Mouse (Mus musculus) megakaryocyte-erythroid progenitor cell, adult 5-6 weeks (primary cell): Measurements from ENCODE around the gene Hoxc11. TPM values are rescaled to one million over a fixed set of nuclear protein-coding genes. Genes with fewer than 3 reads are reported as not detected.
A peak's percentile ranks its signal among the peaks of the same experiment; 100 is the strongest.

ENCODE experiments used
- ATAC-seq: replicated peaks from 2 replicates; pipeline ENCODE4 v1.8.0; 2016; ENCODE audit warnings: mild to moderate bottlenecking, inconsistent platforms; ENCODE audit not compliant: severe bottlenecking, poor library complexity, low FRiP score, low TSS enrichment
- total RNA-seq, 2 experiments: library from RNA; stranded (forward) in 1 of 2; stranded (reverse) in 1 of 2; fragments of 200-1000, 215-1000 nt in 1 of 2; fragments of >200 nt in 1 of 2; fragmentation: Nextera tagmentation in 1 of 2; gene quantifications; 2 replicates each; pipeline ENCODE4 v1.2.3; 2014 to 2017

Gene Hoxc11
- total RNA-seq, 2 experiments from 2014 or later, result not detected

DNA sequence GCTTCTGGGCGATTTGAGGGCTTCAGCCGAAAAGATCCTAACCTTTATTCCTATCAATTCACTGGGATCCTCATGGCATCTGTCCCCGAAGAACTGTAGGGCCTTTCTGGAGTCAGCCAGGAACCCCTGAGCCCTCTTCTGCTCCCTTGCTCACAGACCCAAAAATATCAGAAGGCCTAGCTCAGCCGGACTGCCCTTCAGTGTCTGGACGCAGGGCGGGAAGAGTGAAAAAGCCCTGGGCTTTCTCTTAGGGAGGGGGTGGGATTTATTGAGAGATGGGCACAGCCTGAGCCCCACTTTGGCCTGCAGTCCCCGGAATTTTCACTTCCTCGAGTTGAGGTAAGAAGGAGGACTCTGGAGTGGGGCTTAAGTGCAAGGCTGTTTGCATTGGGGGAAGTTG, 9.0 kb downstream of the Hoxc11 start:
- ATAC-seq, result no peak

DNA sequence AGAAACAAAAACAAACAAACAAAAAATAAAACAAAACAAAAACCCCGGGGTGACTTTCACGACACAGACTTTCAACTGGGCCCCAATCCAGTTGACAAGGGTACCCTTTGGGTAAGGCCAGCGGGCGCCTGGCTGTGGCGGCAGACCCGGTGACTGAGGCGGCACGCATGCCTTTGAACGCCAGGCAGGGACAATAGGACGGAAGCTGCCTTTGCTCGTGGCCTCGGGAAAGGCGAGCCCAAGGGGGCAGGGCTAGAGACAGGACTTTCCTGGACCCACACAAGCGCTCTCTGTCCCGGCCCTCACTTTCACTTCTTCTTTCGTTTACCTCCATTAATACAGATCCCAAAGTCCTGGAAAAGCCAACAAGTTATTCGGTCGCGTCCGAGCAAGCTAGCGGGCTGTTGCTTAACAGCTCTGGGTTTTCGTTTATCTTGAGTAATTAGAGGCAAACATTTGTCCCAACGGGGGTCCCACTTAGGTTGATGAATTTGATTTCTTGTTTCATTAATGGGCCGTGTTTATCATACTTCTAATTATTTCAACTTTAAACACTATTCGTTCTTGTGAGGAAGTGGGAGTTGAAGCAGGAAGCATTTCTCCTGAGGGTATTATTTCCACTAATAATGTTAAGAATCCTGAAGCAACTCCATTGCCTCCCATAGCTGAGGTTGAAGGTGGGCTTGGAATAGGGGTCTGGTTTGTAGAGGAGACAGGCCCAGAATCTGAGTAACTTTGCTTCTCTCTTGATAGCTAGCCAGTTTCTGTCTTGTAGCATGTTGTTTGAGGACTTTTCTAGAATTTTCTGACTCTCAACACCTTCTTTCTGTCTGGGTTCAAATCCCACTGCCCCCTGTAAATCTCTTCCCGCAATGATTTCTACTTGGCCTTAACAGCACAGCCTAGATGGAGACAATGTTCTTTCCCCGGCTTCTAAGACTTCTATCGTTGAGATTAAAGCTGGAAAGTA, 9.7 kb downstream of the Hoxc11 start:
- ATAC-seq, result no peak

DNA sequence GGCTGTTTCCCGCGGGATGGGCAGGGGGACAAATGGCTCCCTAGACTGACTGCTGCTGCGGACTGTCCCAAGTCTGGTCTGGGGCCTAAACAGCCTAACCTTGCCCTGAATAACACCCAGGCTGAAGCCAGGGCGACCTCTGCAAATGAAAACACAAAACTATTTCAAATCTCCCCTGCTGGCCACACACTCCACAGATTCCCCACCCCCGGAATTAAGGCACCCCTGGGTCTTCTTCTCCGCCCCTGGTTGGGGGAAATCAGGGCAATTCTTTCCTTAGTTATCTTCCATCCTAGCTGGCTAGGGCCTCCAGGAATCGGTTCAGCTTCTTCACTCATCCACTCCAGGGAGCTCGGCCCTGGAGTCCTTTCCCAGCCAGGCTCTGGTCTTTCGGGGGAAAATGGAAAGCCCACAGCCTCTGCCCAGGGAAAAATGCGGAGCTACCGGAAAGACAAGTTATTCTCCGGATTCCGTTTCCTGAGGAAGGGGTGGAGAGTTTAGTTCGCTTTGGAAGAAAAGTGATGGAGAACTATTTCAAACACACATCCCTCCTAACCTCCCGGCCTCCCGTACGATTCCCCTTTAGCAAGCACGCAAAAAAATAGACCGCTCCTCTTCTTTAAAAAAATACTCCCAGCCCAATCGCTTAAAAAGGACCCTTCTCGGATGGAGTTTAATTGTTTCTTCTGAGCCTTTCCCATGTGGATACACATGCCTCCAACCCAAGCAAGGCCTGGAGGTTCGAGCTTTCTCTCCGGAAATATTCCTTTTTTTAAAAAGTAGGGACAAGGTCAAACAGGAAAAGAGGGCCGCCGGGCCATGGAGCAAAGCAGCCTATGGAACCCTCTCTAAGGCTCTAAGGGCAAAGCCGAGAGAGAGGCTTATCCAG, 11.0 kb downstream of the Hoxc11 start:
- no peak for ATAC-seq

DNA sequence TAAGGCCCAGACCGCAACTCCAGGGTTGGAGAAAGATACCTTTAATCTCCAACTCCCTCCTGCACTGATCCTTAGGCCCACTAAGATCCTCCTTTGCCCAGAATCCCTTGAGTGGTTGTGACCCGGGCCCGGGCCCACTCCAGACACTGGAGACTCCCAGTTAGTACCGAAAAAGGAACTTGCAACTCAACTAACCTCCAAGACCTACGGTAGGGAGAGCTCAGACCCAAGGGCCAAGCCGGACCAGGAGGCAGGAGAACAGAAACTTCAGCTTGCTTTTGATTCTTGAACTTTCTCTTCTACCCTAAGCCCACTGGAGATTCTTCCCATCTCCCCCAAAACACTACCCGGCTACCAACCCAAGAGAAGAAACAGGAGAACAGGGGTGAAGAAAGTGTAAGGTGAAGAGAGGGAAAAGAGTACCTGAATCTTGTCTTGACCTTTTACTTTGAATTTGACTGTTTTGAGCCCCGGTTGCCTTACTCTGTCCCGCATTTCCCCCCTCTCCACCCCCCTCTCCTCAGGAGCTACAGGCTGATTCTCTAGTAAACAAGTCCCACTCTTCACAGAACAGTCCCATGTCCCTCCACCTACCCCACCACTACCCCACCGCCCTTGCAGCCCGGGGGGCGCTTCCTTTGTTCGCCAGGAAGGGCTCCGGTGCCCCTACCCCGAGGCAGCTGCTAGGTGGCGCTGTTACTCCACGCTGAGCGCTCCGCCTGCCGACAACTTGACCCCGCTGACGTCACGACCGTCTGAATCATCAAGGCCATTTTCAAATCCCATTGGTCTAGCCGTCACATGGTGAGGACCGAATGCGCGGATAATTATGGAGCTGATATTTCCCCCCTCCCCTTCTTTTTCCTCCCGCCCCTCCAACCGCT, 11.9 kb downstream of the Hoxc11 start:
- 0 out of 2 replicates have a peak, but pooled peaks have one; percentile 48 for ATAC-seq

DNA sequence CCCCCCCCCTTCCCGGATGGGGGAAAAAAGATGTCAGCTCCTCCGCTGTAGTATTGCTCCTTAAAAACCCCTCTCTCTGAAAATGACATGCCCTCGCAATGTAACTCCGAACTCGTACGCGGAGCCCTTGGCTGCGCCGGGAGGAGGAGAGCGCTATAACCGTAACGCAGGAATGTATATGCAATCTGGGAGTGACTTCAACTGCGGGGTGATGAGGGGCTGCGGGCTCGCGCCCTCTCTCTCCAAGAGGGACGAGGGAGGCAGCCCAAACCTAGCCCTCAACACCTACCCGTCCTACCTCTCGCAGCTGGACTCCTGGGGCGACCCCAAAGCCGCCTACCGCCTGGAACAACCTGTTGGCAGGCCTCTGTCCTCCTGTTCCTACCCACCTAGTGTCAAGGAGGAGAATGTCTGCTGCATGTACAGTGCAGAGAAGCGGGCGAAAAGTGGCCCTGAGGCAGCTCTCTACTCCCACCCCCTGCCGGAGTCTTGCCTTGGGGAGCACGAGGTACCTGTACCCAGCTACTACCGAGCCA, 12.6 kb downstream of the Hoxc11 start, which contains the start of gene Hoxc10:
Gene Hoxc10 (plus strand): TSS at position 21 of the 536 bp plus-strand sequence.
- peak; percentile 25; the same call in 1 of the 2 replicates for ATAC-seq

DNA sequence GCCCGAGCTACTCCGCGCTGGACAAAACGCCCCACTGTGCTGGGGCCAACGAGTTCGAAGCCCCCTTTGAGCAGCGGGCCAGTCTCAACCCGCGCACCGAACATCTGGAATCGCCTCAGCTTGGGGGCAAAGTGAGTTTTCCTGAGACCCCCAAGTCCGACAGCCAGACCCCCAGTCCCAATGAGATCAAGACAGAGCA, 13.0 kb downstream of the Hoxc11 start, which contains the start of gene Hoxc5:
Gene Hoxc5 (plus strand): TSS at position 132 of the 199 bp plus-strand sequence.
- 0 out of 2 replicates have a peak, but pooled peaks have one; percentile 5 for ATAC-seq

DNA sequence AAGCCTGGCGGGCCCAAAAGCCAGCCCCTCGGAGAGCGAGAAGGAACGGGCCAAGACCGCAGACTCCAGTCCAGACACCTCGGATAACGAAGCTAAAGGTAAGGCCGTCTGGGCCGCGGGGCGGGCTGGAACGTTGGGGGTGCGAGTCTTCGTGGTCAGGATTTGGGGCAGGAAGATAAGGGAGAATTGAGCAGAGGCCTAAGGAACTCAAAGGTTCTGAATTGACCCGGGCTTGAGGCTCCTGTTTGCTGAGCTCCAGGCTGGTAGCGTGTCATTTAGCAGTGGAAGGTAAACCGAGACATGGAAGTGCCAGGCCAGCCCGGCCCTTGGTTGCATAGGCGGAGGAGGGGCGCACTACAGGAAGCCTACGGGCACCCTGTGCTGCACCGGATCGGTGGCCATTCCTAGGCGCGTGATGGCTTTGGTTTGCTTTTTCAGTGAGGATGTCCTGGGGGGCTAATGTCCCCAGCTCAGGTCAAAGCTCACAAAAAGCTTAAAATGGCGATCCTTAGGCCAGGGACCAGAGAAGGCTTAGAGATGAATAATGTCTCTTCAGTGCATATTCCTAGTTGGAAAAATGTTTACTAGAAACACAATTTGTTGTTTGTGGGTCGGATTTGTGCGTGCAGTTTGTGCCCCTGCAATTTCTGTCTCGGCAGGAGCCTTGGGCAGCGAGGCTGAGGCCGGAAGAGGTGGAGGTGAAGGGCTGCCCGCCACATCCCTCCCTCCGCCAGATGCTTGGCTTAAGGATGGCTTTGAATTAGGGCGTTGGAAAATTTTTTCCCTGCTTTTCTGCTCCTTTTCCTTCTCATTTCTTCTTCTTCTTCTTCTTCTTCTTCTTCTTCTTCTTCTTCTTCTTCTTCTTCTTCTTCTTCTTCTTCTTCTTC, 13.5 kb downstream of the Hoxc11 start:
- ATAC-seq, result no peak

DNA sequence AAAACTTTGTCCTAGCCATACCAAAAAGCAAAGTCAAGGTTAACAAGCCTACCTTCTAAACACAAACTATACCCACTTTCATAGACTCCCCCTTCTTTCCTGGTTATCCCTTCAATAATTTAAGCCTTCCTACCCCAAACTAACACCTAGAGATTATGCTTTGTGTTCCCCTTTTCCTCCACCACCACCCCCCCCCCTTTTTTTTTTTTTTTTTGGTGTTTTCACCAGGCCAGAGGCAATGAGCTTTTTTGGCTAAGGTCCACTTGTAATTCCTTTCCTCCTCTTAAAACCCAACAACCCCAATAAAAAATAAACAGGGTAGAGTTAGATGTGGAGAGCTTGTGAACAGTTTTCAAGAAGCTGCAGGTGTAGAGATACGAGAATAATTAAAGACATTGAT, 15.1 kb downstream of the Hoxc11 start:
- no peak for ATAC-seq

DNA sequence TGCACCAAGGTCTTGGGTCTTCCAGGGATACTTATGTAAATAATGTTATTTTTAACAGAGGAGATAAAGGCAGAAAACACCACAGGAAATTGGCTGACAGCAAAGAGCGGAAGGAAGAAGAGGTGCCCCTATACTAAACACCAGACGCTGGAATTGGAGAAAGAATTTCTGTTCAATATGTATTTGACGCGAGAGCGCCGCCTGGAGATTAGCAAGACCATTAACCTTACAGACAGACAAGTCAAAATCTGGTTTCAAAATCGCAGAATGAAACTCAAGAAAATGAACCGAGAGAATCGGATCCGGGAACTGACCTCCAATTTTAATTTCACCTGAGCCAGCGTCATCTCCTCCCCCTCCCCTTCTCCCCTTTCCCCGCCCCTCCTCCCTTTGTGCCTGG, 16.5 kb downstream of the Hoxc11 start:
- ATAC-seq, result no peak

DNA sequence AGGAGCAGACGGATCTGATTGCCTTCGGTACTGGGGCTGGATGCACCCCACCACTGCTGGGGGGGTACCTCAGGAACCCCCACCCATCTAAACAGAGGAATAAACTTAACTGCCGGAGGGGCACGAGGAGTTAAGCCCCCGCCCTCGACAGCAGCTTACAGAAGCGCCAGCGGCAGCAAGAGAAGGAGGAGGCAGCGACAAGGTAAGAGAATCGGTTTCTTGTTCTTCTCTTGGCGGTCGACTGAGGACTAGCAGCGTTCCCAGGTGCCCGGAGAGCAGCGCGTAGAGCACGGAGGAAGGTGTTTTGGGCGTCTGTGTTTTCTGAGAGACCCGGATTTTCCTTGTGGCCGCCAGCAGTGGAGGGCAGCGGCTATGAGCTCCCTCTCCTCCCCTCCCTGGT, 18.0 kb downstream of the Hoxc11 start:
- no peak for ATAC-seq

DNA sequence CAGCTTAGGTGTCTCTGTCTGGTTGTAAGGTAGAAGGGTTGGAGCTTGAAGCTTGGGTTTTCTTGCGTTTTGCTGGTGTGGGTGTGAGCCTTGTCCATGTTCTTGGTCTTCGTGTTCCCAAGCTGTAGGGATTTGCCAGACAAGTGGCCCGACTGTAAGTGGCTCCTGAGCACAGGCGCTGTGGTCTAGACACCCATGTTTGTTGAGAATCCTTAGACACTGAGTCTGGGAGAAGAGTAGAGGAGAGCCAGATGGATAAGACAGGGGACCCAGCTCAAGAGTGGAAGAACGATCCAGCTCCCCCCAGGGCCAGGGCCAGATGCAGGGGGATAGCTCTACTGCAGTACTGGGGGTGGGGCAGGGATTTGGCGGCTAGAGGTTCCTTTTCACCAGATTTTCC, 18.5 kb downstream of the Hoxc11 start:
- ATAC-seq, result no peak

DNA sequence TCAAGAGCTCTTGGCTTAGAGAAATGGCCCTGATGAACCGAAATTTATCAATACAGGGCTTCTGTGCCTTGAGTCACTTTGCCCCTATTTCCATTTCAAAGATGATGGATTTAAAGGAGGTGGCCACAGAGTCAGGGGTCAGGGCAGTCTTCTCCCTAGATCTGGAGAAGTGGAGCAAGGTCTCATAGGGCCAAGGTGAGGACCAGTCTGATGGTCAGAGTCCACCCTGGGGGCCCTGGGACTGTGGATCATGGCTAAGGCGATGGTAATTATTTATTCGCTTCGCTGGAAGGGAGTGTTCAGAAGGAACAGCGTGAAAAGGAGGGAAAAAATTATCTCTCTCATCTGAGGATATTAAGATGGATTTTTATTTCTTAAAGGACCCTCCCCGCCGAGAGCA, 20.8 kb downstream of the Hoxc11 start:
- ATAC-seq, result no peak

DNA sequence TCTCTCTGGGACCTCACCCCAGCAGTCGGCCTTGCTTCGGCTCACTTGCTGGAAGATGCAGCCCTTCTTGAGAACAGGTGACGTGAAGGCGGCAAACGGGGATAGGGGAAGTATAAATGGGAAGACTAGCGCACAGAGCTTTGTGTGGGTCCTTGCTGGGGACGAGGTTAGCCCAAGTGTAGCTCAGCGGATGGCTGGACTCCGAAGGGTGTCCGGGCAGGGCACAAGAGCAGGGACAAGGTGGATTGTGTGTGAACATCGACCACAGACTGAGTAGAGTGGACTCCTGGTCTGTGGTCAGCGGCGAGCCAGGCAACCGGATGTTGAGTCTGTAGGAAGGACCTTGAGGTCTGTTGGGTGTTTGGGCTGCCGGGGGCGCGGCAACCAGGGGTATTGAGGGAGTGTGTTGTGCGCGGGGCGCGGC, 21.5 kb downstream of the Hoxc11 start:
- no peak for ATAC-seq

DNA sequence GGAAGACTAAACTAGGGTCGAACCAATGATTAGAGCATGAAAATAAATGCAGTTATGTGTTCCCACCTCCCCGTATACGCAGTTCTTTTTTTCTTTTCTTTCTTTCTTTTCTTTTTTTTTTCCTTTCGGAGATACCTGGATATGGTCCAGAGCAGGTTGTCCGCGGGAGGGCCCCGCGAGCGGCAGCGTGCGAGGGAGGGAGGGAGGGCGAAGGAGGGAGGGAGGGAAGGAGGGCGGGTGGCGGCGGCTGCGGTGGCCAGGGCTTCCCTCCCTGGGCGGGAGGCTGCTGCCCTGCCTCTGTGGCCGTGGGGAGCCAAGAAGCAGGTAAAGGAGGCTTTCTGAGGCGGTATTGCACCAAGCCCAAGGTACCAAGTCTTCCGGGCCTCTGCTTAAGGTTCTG, 21.9 kb downstream of the Hoxc11 start, which contains the start of gene Hoxc9:
Gene Hoxc9 (plus strand): TSS at position 269 of the 400 bp plus-strand sequence.
- no peak for ATAC-seq

DNA sequence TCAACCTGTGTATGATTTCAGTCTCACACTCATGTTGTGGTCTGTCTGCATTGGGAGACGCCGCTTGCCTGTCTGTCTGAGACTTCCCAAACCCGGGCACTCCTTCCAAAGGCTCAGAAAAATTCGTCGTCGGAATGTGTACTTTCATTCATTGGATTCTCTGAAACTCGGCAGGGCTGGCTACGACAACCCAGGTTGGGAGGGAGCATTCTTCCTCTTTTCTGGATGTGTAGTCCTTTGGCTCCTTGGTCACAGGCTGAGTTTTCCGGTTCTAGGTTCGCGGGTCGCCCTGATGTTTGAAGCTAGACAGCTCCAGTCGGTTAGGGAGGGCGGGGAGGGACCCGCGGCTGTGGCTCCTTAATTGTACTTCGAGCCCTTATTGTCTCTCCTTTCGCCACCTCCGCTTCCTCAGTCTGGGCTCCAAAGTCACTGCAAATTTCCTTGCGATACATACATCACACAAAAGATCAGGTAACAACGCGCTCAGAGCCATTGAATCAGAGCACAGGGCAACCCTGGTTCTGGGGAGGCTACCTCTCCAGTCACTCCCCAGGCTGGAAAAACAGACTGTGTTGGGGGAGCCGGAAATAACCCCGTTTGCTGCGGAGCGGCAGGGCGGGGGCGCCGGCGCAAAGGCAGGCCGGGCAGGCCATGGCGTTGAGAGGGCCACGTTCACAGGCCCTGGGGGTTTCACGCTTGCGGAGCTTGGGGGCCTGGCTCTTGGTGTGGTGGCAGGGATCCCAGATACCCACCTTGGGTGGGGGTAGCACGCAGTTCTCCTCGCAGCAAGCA, 22.6 kb downstream of the Hoxc11 start:
- no peak for ATAC-seq

DNA sequence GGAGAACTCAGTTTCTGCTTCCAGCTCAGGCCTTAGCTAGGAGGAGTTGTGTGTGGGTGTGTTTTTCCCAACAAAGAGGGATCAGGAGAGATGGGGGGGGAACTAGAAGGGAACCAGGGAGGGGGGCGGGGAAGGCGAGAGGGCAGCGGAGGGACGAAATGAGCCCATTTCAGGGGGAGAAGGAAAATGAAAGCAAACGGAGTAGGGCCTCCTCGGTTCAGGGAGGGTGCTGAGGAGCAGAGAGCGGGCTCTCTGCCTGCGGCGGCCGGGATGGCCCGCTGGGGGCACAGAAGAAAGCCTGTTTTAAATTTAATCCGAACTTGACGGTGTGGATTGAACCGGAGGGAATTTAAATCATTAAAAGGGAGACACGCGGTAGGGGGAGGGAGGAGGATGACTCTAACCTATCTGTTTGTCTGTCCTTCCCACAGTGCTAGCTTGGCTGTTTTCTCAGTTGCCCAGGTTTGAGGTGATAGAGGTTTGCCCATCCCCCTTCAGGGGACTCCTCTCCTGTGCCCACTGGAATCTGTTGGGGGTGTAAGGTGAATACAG, 23.3 kb downstream of the Hoxc11 start:
- ATAC-seq, result no peak
